Mouse (Mus musculus): ENCODE data around the gene Tatdn2.

Gene Tatdn2

GRCm38 (mm10) chr6:113696582-113697221 is at the start of gene Tatdn2:
Gene Tatdn2, plus strand, starts transcription at chr6:113697050.
- in situ Hi-C loops (cut with MboI), result no loop called here

- in situ Hi-C loops (cut with MboI), result no loop called here
Measured at GRCm38 (mm10) chr6:113649346-113650196, 47.3 kb upstream of the Tatdn2 start.

- in situ Hi-C loops (cut with MboI), result no loop called here
Measured at GRCm38 (mm10) chr6:113650197-113650640, 46.6 kb upstream of the Tatdn2 start.

- in situ Hi-C loops (cut with MboI), result no loop called here
Measured at GRCm38 (mm10) chr6:113651626-113652025, 45.2 kb upstream of the Tatdn2 start.

DNA sequence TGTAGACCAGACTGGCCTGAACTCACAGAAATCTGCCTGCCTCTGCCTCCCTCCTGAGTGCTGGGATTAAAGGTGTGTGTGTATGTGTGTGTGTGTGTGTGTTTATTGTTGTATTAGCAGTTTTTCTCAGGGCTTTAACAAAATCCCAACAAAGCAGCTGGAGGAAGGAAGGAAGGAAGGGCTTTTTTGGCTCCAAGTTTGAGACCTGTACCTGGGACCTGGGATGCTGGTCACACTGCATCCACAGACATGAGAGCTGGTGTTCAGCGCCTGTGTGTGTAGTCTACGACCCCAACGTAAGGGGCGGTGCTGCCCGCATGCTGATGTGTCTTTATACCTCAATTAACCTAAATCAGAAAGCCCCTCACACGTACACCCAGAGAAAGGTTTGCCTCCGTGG is 43.3 kb upstream of the Tatdn2 start:
- in situ Hi-C loops (cut with MboI), result no loop called here

DNA sequence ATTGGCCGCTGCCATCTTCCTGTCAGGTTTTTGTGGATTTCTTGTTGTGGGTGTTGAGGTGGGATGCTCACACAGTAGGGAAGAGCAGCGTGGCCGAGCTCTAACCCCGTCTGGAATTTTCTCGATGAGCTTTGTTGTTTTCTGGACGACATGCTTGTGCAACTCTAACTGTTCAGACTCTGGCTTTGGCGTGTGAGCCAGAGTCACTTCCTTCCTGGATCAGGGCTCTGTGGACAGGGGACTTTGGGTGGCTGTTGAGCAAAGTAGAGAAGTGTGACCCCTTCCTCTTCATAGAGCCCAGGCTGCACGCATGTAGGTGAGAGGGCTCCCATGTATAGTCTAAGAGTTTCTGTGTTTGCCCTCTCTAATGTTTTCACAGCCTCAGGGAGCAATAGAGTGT is 42.7 kb upstream of the Tatdn2 start:
- in situ Hi-C loops (cut with MboI), result no loop called here

DNA sequence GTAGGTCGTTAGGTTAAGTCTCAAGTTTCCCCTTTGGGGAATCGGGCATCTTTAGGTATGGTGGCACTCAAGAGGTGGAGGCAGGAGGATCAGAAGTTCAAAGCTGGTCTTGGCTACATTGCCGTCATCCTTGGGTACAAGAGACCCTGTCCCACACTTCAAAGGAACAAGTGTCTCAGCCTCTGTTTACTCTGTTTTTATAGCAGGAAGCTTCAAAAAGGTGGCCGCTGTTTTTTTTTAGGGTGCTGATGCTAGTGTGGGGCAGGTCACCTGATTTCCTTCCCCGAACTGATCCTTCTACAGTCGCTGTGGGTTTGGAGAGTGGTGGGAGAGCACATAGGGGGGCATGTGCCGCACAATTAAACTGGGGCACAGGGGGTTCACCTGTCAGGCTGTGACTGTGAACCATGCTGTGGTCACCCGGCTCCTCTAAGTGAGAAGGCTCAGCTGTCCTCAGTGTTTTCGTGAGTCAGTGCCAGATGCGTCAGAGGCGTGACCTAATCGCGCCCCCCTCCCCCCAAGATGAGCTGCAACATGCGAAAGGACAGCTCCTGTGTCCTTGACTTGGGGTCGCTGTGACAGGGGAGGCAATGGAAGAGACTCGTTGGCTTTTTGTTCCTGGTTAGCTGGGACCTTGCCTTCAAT is 42.0 kb upstream of the Tatdn2 start:
- in situ Hi-C loops (cut with MboI), result no loop called here

- in situ Hi-C loops (cut with MboI), result no loop called here
Measured at GRCm38 (mm10) chr6:113655475-113655874, 41.4 kb upstream of the Tatdn2 start.

GRCm38 (mm10) chr6:113656847-113657246 is 40.0 kb upstream of the Tatdn2 start:
- in situ Hi-C loops (cut with MboI), result no loop called here

- in situ Hi-C loops (cut with MboI), result no loop called here
Measured at GRCm38 (mm10) chr6:113658226-113658625, 38.6 kb upstream of the Tatdn2 start.

- in situ Hi-C loops (cut with MboI), result no loop called here
Measured at GRCm38 (mm10) chr6:113659648-113660491, 37.0 kb upstream of the Tatdn2 start.

DNA sequence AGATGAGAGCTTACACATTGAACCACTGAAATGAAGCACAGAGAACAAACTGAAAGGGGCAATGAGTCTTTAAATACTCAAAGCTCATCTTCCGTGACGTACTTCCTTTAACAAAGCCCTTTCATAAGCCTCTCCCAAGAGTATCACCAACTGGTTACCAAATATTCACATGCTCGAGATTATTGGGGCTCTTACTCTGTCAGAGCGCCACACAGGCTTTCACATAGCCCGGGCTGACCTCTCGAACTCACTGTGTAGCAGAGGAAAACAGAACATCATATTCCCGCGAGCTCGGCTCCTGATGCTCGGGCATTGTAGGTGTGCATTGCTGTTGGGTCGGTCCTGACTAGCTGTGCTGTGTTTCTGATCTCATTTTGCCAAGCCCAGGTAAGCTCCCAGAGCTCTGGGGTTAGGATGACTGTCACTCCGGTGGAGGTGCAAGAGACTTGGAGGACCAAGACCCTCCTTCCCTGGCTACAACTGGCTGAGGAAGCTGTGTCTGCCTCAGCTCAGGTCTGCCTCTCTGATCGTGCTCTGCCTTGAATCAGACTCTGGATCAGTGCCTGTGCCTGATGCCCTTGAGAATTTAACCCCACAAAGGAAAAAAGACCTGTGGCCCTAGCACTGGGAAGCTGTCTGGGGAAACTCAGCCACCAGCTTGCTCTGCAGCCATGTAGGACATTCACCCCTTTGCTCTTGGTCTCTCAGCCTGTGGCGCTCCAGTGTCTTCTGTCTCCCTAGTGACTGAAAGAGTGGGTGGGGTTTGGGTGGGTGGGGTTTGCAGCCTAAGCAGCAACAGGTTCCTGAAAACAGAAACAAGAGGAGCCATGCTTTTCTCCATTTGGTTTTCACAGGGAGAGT is 36.1 kb upstream of the Tatdn2 start:
- in situ Hi-C loops (cut with MboI), result no loop called here

- in situ Hi-C loops (cut with MboI), result no loop called here
Measured at GRCm38 (mm10) chr6:113661353-113662241, 35.3 kb upstream of the Tatdn2 start.

DNA sequence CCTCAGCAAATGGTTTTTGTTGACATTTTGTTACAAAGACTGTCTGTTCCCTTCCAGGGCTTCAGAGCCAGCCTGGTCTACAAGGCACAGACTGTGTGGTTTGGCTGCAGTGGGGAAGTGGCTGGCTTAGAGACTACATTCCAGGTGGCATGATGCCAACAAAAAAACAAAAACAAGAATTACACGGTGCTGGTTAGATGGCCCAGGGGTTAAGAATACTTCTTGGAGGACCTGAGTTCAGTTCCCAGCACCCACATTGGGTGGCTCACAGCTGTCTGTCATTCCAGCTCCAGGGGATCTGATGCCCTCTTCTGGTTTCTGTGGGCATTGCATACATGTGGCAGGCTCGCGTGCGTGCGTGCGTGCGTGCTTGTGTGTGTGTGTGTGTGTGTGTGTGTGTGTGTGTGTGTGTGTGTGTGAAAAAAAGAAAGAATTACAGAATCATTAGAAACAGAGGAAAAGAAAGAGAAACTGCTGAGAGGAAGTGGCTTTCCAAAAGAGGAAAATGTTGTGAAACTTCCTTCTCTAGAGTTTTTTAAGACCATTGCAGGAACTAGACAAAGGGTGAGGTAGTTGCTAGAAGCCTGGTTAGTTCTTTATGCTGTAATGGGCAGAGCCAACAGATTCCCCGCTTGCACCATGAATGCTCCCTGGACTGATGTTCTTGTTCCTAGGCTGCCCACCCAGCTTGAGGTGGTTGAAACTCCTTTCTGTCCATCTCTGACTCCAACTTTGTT is 33.7 kb upstream of the Tatdn2 start:
- in situ Hi-C loops (cut with MboI), result no loop called here

DNA sequence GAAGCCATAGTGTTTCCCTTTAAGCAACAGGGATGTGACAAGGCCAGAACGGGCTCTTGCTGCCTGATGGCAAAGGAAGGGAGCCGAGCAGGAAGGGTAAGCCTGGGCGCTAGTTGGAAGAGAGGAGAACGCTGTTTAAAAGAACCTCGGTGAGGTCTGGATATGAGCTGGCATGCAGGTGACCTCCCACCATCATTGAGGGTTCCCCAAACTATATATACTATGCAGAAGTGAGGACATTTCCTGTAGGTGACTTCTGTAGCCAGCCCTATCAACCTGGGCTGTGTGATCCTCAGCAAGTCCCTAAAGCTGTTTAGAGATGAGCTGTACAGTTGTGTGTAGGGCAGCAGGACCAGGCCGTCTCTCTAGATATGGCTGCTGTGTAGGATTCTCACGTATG is 32.5 kb upstream of the Tatdn2 start:
- in situ Hi-C loops (cut with MboI), result no loop called here

DNA sequence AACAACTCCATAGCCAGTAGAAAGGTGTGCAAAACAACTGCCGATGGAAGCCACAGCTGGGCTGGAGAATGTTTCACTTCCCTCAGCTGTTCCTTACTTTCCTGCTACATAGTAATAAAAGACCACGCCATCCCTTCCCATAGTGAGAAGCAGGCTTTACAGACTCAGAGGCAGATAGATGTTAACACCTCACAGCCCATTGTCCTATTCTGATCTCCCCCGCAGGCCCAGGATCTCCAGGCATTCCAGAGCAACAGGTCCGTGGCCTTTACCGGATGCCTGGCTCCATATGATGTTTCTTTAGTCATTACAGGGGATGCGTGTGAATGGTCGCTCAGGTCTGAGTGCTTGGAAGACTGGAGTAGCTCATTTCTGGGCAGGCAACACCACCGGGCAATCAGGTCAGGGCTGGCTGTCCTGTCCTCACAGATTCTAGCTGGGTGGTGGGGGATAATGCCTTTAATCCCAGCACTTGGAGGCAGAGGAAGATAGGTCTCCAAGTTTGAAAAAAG is 29.2 kb upstream of the Tatdn2 start:
- in situ Hi-C loops (cut with MboI), result no loop called here

GRCm38 (mm10) chr6:113668287-113669154 is 28.3 kb upstream of the Tatdn2 start:
- in situ Hi-C loops (cut with MboI), result no loop called here

DNA sequence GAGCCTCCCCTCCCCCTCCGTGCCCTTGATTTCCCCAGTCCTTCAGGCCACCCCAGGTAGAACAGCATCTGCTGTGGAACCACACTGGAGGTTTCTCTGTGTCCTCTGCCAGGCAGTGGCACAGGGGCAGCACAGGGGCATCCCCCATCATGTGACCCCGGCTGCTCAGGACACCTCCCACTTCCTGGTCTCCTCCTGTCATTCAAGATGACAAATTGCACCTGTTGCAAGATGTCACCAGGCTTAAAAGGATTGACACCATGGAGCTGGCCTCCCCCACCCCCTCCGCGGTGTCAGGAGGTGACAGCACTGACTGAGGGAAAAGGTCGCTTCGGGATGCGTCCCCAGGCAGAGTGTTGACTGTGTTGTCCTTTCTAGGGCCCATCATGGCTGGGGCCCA is 27.0 kb upstream of the Tatdn2 start:
- in situ Hi-C loops (cut with MboI), result no loop called here

Data from mature B cell (primary cell).